Mouse (Mus musculus): ENCODE data around the gene Sipa1l3.

- no peak for TF ChIP-seq CTCF (IDR thresholded peaks at IDR 0.05; ENCODE audit: borderline replicate concordance, insufficient read depth, low read depth, low read length)
- TF ChIP-seq POLR2A (IDR thresholded peaks at IDR 0.05; ENCODE audit: borderline replicate concordance, insufficient read depth, low read length) = no peak
These were observed 56.9 kb downstream of the Sipa1l3 start for GRCm38 (mm10) chr7:29461557-29461956.
